Mouse (Mus musculus) midbrain, embryonic 14.5 days (tissue): ENCODE measurements at regions not wholly inside any gene's neighbourhood (a gene's known extent, or its start where the extent isn't known, plus 50 kb on each side); places are given as distances from the start of the nearest gene placed in this dataset.
A peak's percentile ranks its signal among the peaks of the same experiment; 100 is the strongest.
"Not testable (repeated sequence)": the region's sequence is repeated elsewhere in the genome, so short reads cannot be mapped to it uniquely, and the experiment has no call there.

Experiments used
- ATAC-seq: fragments of 200-750 bp; cut with Nextera tagmentation; 2 replicates; pipeline ENCODE4 v1.8.0; 2017; ENCODE audit warnings: moderate number of reproducible peaks, moderate library complexity; ENCODE audit not compliant: low FRiP score, low TSS enrichment
- DNase-seq: peaks from one replicate; pipeline ENCODE4 v3.0.0-alpha.2; 2015
- H3K27ac ChIP-seq: fragments of 300-500 bp; sonication (generic); replicated peaks from 2 replicates; pipeline ENCODE4 v1.5.1; 2014; ENCODE audit warnings: mild to moderate bottlenecking, low read depth, low read length, moderate library complexity
- H3K27me3 ChIP-seq: fragments of 300-500 bp; sonication (generic); 2 replicates; pipeline ENCODE4 v1.6.1; 2014; ENCODE audit warnings: low read length, control low read depth, mixed read lengths; ENCODE audit not compliant: control insufficient read depth, insufficient read depth
- H3K36me3 ChIP-seq: fragments of 300-500 bp; sonication (generic); 2 replicates; pipeline ENCODE4 v1.6.1; 2014; ENCODE audit warnings: low read length, control low read depth; ENCODE audit not compliant: control insufficient read depth, insufficient read depth
- H3K4me1 ChIP-seq: fragments of 300-500 bp; sonication (generic); 2 replicates; pipeline ENCODE4 v1.6.1; 2014; ENCODE audit warnings: mild to moderate bottlenecking, antibody characterized with exemption, low read length, control low read depth; ENCODE audit not compliant: control insufficient read depth, insufficient read depth
- H3K4me2 ChIP-seq: fragments of 300-500 bp; sonication (generic); 2 replicates; pipeline ENCODE4 v1.6.1; 2014; ENCODE audit warnings: mild to moderate bottlenecking, low read length, moderate library complexity
- H3K4me3 ChIP-seq: fragments of 300-500 bp; sonication (generic); replicated peaks from 2 replicates; pipeline ENCODE4 v1.5.1; 2014; ENCODE audit warnings: low read depth, low read length
- H3K9ac ChIP-seq: fragments of 300-500 bp; sonication (generic); replicated peaks from 2 replicates; pipeline ENCODE4 v1.6.1; 2014; ENCODE audit warnings: mild to moderate bottlenecking, low read length, moderate library complexity
- H3K9me3 ChIP-seq: fragments of 300-500 bp; sonication (generic); 2 replicates; pipeline ENCODE4 v1.6.1; 2016; ENCODE audit warnings: low read length, control low read depth, mixed read lengths; ENCODE audit not compliant: control insufficient read depth
- WGBS: fragments of 180-500 bp; shearing (Covaris S2); extraction: QIAGEN DNeasy Blood & Tissue Kit; methylation state at CpG from one replicate; pipeline ENCODE4 v1.1.7; 2014; 5-methylcytosine and 5-hydroxymethylcytosine counted together

DNA sequence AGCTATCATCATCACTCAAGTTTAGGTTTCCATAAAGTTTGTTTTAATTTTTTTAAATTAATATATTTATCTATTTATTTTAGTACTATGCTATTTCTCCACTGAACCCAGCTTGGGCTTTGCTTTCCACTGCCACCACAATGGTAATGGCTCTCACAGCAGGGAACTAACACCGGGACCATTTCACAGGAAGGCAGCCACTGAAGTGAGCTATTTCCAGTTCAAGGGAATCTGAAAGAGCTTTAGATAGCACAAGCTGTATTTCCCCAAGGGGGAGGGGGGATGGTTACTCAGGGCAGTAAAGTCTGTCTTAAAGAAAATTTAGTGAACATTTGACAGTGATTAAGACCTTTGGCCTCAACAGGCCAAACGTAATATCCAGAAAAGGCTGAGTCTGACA lies 375.6 kb downstream of the Efhb start:
- no peak for DNase-seq

DNA sequence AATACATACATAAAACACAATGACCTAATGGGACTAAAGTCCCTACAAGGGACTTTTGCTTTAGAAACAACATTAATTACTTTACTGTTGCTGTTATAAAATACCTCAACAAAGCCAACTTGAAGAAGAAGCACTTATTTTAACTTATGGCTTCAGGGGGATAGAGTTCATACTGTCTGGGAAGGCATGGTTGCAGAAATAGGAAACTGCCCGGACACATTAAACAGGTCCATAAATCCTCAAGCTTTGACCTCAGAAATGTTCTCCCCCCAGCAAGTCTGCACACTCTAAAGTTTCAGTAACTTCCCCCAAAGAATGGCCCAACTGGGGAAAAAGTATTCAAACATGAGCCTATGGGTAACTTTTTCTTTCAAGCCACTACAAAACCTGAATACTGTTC lies 380.9 kb downstream of the Efhb start:
- no peak overlapping the region for H3K27ac ChIP-seq
- no peak overlapping the region for H3K9ac ChIP-seq
- 93% methylated on average over 1 of the region's 1 CpGs for WGBS
- H3K4me1 ChIP-seq, result no peaks in the 10 kb centered on the region
- H3K9me3 ChIP-seq, result no peaks in the 10 kb centered on the region
- H3K36me3 ChIP-seq, result no peaks in the 10 kb centered on the region
- no peak overlapping the region for H3K4me2 ChIP-seq
- DNase-seq (no peak), ATAC-seq (no peak)
- no peak overlapping the region for H3K4me3 ChIP-seq
- no peaks in the 10 kb centered on the region for H3K27me3 ChIP-seq

More for the DNA sequence above, 375.6 kb downstream of the Efhb start:
- 42% methylated on average over 2 of the region's 2 CpGs for WGBS
- Histone ChIP-seq H3K4me2 (no peak overlapping the region), H3K9ac (no peak overlapping the region), H3K27me3 (no peaks in the 10 kb centered on the region), H3K27ac (no peak overlapping the region), H3K4me3 (no peak overlapping the region), H3K4me1 (no peaks in the 10 kb centered on the region), H3K9me3 (no peaks in the 10 kb centered on the region), H3K36me3 (no peaks in the 10 kb centered on the region)
- ATAC-seq, result no peak

GRCm38 (mm10) chr17:53079281-53079680 lies 383.8 kb downstream of the Efhb start:
- not testable (repeated sequence) for H3K9ac ChIP-seq, H3K36me3 ChIP-seq, H3K4me3 ChIP-seq, ATAC-seq, DNase-seq, H3K27me3 ChIP-seq, H3K9me3 ChIP-seq, H3K4me2 ChIP-seq, H3K27ac ChIP-seq, H3K4me1 ChIP-seq
- 52% methylated on average over 4 of the region's 4 CpGs for WGBS

- Histone ChIP-seq H3K9me3 (no peaks in the 10 kb centered on the region), H3K4me3 (no peak overlapping the region), H3K27ac (no peak overlapping the region), H3K4me1 (no peaks in the 10 kb centered on the region), H3K36me3 (no peaks in the 10 kb centered on the region), H3K27me3 (no peaks in the 10 kb centered on the region), H3K4me2 (no peak overlapping the region), H3K9ac (no peak overlapping the region)
- DNase-seq (peak; percentile 21), ATAC-seq (no peak)
- WGBS, result 74% methylated on average over 3 of the region's 3 CpGs
These were observed 401.4 kb downstream of the Efhb start for GRCm38 (mm10) chr17:53061733-53062132.
